Mouse (Mus musculus): ENCODE measurements at regions not wholly inside any gene's neighbourhood (a gene's known extent, or its start where the extent isn't known, plus 50 kb on each side); places are given as distances from the start of the nearest gene placed in this dataset.
"Not testable (repeated sequence)": the region's sequence is repeated elsewhere in the genome, so short reads cannot be mapped to it uniquely, and the experiment has no call there.

- Histone ChIP-seq H3K4me1 (ENCODE audit: control insufficient read depth, low read depth, low read length) (no peaks in the 10 kb centered on the region), H3K9ac (ENCODE audit: low read depth, low read length) (no peak overlapping the region), H3K27ac (ENCODE audit: low read length) (no peak overlapping the region), H3K9me3 (replicated peaks; ENCODE audit: control insufficient read depth, low read length) (no peaks in the 10 kb centered on the region), H3K4me2 (ENCODE audit: low read depth, low read length) (no peak overlapping the region), H3K36me3 (ENCODE audit: control insufficient read depth, insufficient read depth) (no peaks in the 10 kb centered on the region), H3K4me3 (ENCODE audit: low read depth, low read length) (no peak overlapping the region), H3K27me3 (ENCODE audit: control insufficient read depth, insufficient read depth, low read depth, low read length) (no peaks in the 10 kb centered on the region)
- no peak for ATAC-seq (ENCODE audit: low read depth)
- WGBS (ENCODE audit: insufficient replicate concordance) = 66% methylated on average over 4 of the region's 4 CpGs
These were observed 154.9 kb downstream of the Snx18 start for GRCm38 (mm10) chr13:113463420-113463819.

GRCm38 (mm10) chr13:113454490-113455295, 161.7 kb downstream of the BC067074 start:
- H3K9ac ChIP-seq (ENCODE audit: low read depth, low read length) = no peak overlapping the region
- ATAC-seq (ENCODE audit: low read depth) = no peak
- no peak overlapping the region for H3K27ac ChIP-seq (ENCODE audit: low read length)
- no peaks in the 10 kb centered on the region for H3K9me3 ChIP-seq (replicated peaks; ENCODE audit: control insufficient read depth, low read length)
- H3K36me3 ChIP-seq (ENCODE audit: control insufficient read depth, insufficient read depth) = no peaks in the 10 kb centered on the region
- H3K4me3 ChIP-seq (ENCODE audit: low read depth, low read length) = no peak overlapping the region
- H3K4me2 ChIP-seq (ENCODE audit: low read depth, low read length) = no peak overlapping the region
- H3K27me3 ChIP-seq (ENCODE audit: control insufficient read depth, insufficient read depth, low read depth, low read length) = no peaks in the 10 kb centered on the region
- H3K4me1 ChIP-seq (ENCODE audit: control insufficient read depth, low read depth, low read length) = no peaks in the 10 kb centered on the region
- WGBS (ENCODE audit: insufficient replicate concordance) = 32% methylated on average over 11 of the region's 11 CpGs

- Histone ChIP-seq H3K4me1 (ENCODE audit: control insufficient read depth, low read depth, low read length) (no peaks in the 10 kb centered on the region), H3K36me3 (ENCODE audit: control insufficient read depth, insufficient read depth) (no peaks in the 10 kb centered on the region), H3K4me3 (ENCODE audit: low read depth, low read length) (no peak overlapping the region), H3K9me3 (replicated peaks; ENCODE audit: control insufficient read depth, low read length) (no peaks in the 10 kb centered on the region), H3K27me3 (ENCODE audit: control insufficient read depth, insufficient read depth, low read depth, low read length) (no peaks in the 10 kb centered on the region), H3K27ac (ENCODE audit: low read length) (no peak overlapping the region), H3K9ac (ENCODE audit: low read depth, low read length) (no peak overlapping the region), H3K4me2 (ENCODE audit: low read depth, low read length) (no peak overlapping the region)
- no peak for ATAC-seq (ENCODE audit: low read depth)
- 66% methylated on average over 1 of the region's 1 CpGs for WGBS (ENCODE audit: insufficient replicate concordance)
These were observed 155.4 kb downstream of the BC067074 start for GRCm38 (mm10) chr13:113448378-113448777.

GRCm38 (mm10) chr13:113446226-113446625, 153.3 kb downstream of the BC067074 start:
- WGBS (ENCODE audit: insufficient replicate concordance) = 13% methylated on average over 5 of the region's 5 CpGs
- Histone ChIP-seq H3K4me3 (ENCODE audit: low read depth, low read length) (no peak overlapping the region), H3K9me3 (replicated peaks; ENCODE audit: control insufficient read depth, low read length) (no peaks in the 10 kb centered on the region), H3K36me3 (ENCODE audit: control insufficient read depth, insufficient read depth) (no peaks in the 10 kb centered on the region), H3K27ac (ENCODE audit: low read length) (no peak overlapping the region), H3K4me1 (ENCODE audit: control insufficient read depth, low read depth, low read length) (no peaks in the 10 kb centered on the region), H3K9ac (ENCODE audit: low read depth, low read length) (no peak overlapping the region), H3K27me3 (ENCODE audit: control insufficient read depth, insufficient read depth, low read depth, low read length) (no peaks in the 10 kb centered on the region), H3K4me2 (ENCODE audit: low read depth, low read length) (no peak overlapping the region)
- ATAC-seq (ENCODE audit: low read depth) = 0 out of 2 replicates have a peak, but pooled peaks have one; percentile 19

DNA sequence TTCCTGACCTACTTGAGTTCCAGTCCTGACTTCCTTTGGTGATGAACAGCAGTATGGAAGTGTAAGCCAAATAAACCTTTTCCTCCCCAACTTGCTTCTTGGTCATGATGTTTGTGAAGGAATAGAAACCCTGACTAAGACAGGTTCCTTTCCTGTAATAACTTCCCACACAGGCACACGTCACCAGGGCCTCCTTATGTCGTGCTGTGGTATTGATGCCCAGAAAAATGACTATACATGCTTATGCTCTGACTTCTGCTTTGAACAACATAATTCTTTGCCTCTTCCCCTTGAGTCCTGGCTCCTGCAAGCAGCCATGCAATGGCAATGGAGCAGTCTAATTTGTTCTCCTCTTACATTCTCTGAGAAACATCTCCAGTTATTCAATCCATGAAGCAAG, 151.5 kb downstream of the BC067074 start:
- H3K27me3 ChIP-seq (ENCODE audit: control insufficient read depth, insufficient read depth, low read depth, low read length); H3K36me3 ChIP-seq (ENCODE audit: control insufficient read depth, insufficient read depth); H3K4me3 ChIP-seq (ENCODE audit: low read depth, low read length); H3K9ac ChIP-seq (ENCODE audit: low read depth, low read length); H3K27ac ChIP-seq (ENCODE audit: low read length); H3K4me1 ChIP-seq (ENCODE audit: control insufficient read depth, low read depth, low read length); ATAC-seq (ENCODE audit: low read depth); H3K4me2 ChIP-seq (ENCODE audit: low read depth, low read length); H3K9me3 ChIP-seq (replicated peaks; ENCODE audit: control insufficient read depth, low read length): not testable (repeated sequence)
- WGBS (ENCODE audit: insufficient replicate concordance) = 41% methylated on average over 2 of the region's 2 CpGs

DNA sequence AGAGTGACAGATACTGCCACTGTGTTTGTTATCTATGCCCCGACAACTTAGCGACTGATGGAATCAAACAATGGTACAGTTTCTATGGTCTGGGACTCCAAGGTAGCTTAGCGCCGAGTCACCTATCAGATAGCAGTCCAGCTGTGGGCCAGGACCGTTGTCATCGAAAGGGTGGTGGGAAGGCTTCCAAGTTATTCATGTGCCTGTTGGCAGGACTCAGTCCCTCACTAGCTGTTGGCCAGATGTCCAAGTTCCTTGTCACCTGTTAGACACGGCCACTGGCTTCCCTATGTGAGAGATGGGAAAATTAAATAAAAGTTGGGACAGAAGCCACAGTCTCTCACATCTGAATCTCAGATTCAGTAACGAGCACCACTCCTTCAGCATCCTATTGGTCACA, 150.1 kb downstream of the BC067074 start:
- H3K4me2 ChIP-seq (ENCODE audit: low read depth, low read length) = no peak overlapping the region
- H3K4me3 ChIP-seq (ENCODE audit: low read depth, low read length) = no peak overlapping the region
- H3K9me3 ChIP-seq (replicated peaks; ENCODE audit: control insufficient read depth, low read length) = no peaks in the 10 kb centered on the region
- ATAC-seq (ENCODE audit: low read depth) = no peak
- WGBS (ENCODE audit: insufficient replicate concordance) = 58% methylated on average over 8 of the region's 8 CpGs
- no peaks in the 10 kb centered on the region for H3K4me1 ChIP-seq (ENCODE audit: control insufficient read depth, low read depth, low read length)
- no peak overlapping the region for H3K27ac ChIP-seq (ENCODE audit: low read length)
- H3K36me3 ChIP-seq (ENCODE audit: control insufficient read depth, insufficient read depth) = no peaks in the 10 kb centered on the region
- no peak overlapping the region for H3K9ac ChIP-seq (ENCODE audit: low read depth, low read length)
- no peaks in the 10 kb centered on the region for H3K27me3 ChIP-seq (ENCODE audit: control insufficient read depth, insufficient read depth, low read depth, low read length)

GRCm38 (mm10) chr13:113442169-113442568, 149.2 kb downstream of the BC067074 start:
- Histone ChIP-seq H3K4me1 (ENCODE audit: control insufficient read depth, low read depth, low read length) (no peaks in the 10 kb centered on the region), H3K9ac (ENCODE audit: low read depth, low read length) (no peak overlapping the region), H3K27ac (ENCODE audit: low read length) (no peak overlapping the region), H3K4me2 (ENCODE audit: low read depth, low read length) (no peak overlapping the region), H3K36me3 (ENCODE audit: control insufficient read depth, insufficient read depth) (no peaks in the 10 kb centered on the region), H3K4me3 (ENCODE audit: low read depth, low read length) (no peak overlapping the region), H3K9me3 (replicated peaks; ENCODE audit: control insufficient read depth, low read length) (no peaks in the 10 kb centered on the region), H3K27me3 (ENCODE audit: control insufficient read depth, insufficient read depth, low read depth, low read length) (no peaks in the 10 kb centered on the region)
- peak; percentile 59 for ATAC-seq (ENCODE audit: low read depth)
- 35% methylated on average over 9 of the region's 9 CpGs for WGBS (ENCODE audit: insufficient replicate concordance)

DNA sequence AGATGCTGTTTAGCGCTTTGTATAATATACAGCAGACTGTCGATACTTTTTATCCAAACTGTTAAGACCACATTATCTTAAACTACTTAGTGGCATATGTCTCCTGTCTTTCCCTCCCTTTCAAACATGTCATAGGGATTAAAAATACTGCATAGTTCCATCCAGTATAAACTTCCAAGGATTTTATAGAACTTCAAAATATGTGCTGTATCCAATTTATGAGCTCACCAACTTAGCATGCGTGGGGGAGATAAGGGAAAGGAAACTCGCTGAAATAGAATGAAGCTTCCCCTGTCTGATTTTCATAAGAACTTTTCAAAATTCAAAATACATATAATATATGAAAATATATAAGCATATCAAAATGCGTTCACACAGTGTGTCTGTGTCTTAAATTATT, 147.2 kb downstream of the BC067074 start:
- no peak overlapping the region for H3K4me3 ChIP-seq (ENCODE audit: low read depth, low read length)
- no peak overlapping the region for H3K4me2 ChIP-seq (ENCODE audit: low read depth, low read length)
- H3K4me1 ChIP-seq (ENCODE audit: control insufficient read depth, low read depth, low read length) = no peaks in the 10 kb centered on the region
- no peak for ATAC-seq (ENCODE audit: low read depth)
- H3K9me3 ChIP-seq (replicated peaks; ENCODE audit: control insufficient read depth, low read length) = no peaks in the 10 kb centered on the region
- H3K27me3 ChIP-seq (ENCODE audit: control insufficient read depth, insufficient read depth, low read depth, low read length) = no peaks in the 10 kb centered on the region
- H3K36me3 ChIP-seq (ENCODE audit: control insufficient read depth, insufficient read depth) = no peaks in the 10 kb centered on the region
- H3K27ac ChIP-seq (ENCODE audit: low read length) = no peak overlapping the region
- H3K9ac ChIP-seq (ENCODE audit: low read depth, low read length) = no peak overlapping the region
- 53% methylated on average over 5 of the region's 5 CpGs for WGBS (ENCODE audit: insufficient replicate concordance)

DNA sequence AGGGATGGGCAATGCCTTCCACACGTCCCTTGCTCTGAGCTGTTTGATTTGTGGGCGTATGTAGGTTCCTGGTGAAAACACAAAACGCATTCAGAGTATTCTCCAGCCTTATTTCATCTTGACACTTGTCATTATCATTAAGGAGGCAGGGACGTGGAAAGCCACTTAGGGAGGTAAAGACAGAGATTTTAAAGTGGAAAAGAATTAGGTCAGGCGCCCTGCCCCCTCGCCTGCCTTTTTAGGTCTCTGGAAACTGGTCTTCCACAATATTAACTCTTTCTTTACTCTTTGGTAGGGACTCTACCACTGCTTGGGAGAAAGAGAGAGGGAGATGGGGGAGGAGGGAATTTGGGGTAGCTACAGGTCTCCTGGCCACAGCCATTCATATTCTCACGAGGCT, 146.6 kb downstream of the BC067074 start:
- WGBS (ENCODE audit: insufficient replicate concordance) = 31% methylated on average over 7 of the region's 7 CpGs
- ATAC-seq (ENCODE audit: low read depth) = no peak

More for the DNA sequence above, 146.6 kb downstream of the BC067074 start:
- Histone ChIP-seq H3K9me3 (replicated peaks; ENCODE audit: control insufficient read depth, low read length) (no peaks in the 10 kb centered on the region), H3K4me3 (ENCODE audit: low read depth, low read length) (no peak overlapping the region), H3K9ac (ENCODE audit: low read depth, low read length) (no peak overlapping the region), H3K4me2 (ENCODE audit: low read depth, low read length) (no peak overlapping the region), H3K4me1 (ENCODE audit: control insufficient read depth, low read depth, low read length) (no peaks in the 10 kb centered on the region), H3K27ac (ENCODE audit: low read length) (no peak overlapping the region), H3K27me3 (ENCODE audit: control insufficient read depth, insufficient read depth, low read depth, low read length) (no peaks in the 10 kb centered on the region), H3K36me3 (ENCODE audit: control insufficient read depth, insufficient read depth) (no peaks in the 10 kb centered on the region)
